Mouse (Mus musculus): ENCODE data around the gene Zdhhc18.

Zdhhc18 gene

GRCm38 (mm10) chr4:133604856-133605255 lies 45.1 kb downstream of the Zdhhc18 start:
- DNase-seq (ENCODE audit: low read depth, low spot score): no peak

GRCm38 (mm10) chr4:133604175-133604574 lies 45.8 kb downstream of the Zdhhc18 start:
- DNase-seq (ENCODE audit: low read depth, low spot score): no peak

GRCm38 (mm10) chr4:133603056-133603455 lies 46.9 kb downstream of the Zdhhc18 start:
- no peak for DNase-seq (ENCODE audit: low read depth, low spot score)

GRCm38 (mm10) chr4:133601721-133602218 lies 48.2 kb downstream of the Zdhhc18 start, which contains the start of gene Sfn:
Sfn (minus strand) TSS chr4:133602168.
- DNase-seq (ENCODE audit: low read depth, low spot score): peak; percentile 83

GRCm38 (mm10) chr4:133600306-133600705 lies 49.6 kb downstream of the Zdhhc18 start:
- DNase-seq (ENCODE audit: low read depth, low spot score): peak; percentile 36

- peak; percentile 86 for DNase-seq (ENCODE audit: low read depth, low spot score)
Observed at GRCm38 (mm10) chr4:133599571-133600073, 50.3 kb downstream of the Zdhhc18 start.

- no peak for DNase-seq (ENCODE audit: low read depth, low spot score)
Observed at GRCm38 (mm10) chr4:133599116-133599515, 50.8 kb downstream of the Zdhhc18 start.

- DNase-seq (ENCODE audit: low read depth, low spot score): no peak
Observed at GRCm38 (mm10) chr4:133598616-133599015, 51.3 kb downstream of the Zdhhc18 start.

GRCm38 (mm10) chr4:133596084-133596483 lies 53.9 kb downstream of the Zdhhc18 start:
- no peak for DNase-seq (ENCODE audit: low read depth, low spot score)

- no peak for DNase-seq (ENCODE audit: low read depth, low spot score)
Observed at GRCm38 (mm10) chr4:133595538-133595937, 54.4 kb downstream of the Zdhhc18 start.

GRCm38 (mm10) chr4:133592570-133592969 lies 57.4 kb downstream of the Zdhhc18 start:
- peak; percentile 84 for DNase-seq (ENCODE audit: low read depth, low spot score)

GRCm38 (mm10) chr4:133584059-133584951 lies 65.6 kb downstream of the Zdhhc18 start, which contains the start of gene Gpn2:
Gpn2 (plus strand) TSS chr4:133584362.
- peak; percentile 93 for DNase-seq (ENCODE audit: low read depth, low spot score)

GRCm38 (mm10) chr4:133583690-133584058 lies 66.3 kb downstream of the Zdhhc18 start:
- no peak for DNase-seq (ENCODE audit: low read depth, low spot score)

- DNase-seq (ENCODE audit: low read depth, low spot score): no peak
Observed at GRCm38 (mm10) chr4:133577983-133578382, 72.0 kb downstream of the Zdhhc18 start.

GRCm38 (mm10) chr4:133574843-133575202 lies 75.1 kb downstream of the Zdhhc18 start:
- no peak for DNase-seq (ENCODE audit: low read depth, low spot score)

- DNase-seq (ENCODE audit: low read depth, low spot score): peak; percentile 93
Observed at GRCm38 (mm10) chr4:133574070-133574842, 75.7 kb downstream of the Zdhhc18 start, which contains the start of gene Gpatch3. Gpatch3 (plus strand) TSS chr4:133574745.

GRCm38 (mm10) chr4:133570066-133570466 lies 79.9 kb downstream of the Zdhhc18 start:
- DNase-seq (ENCODE audit: low read depth, low spot score): no peak

- DNase-seq (ENCODE audit: low read depth, low spot score): no peak
Observed at GRCm38 (mm10) chr4:133569291-133570065, 80.5 kb downstream of the Zdhhc18 start.

- DNase-seq (ENCODE audit: low read depth, low spot score): no peak
Observed at GRCm38 (mm10) chr4:133567251-133567650, 82.7 kb downstream of the Zdhhc18 start.

GRCm38 (mm10) chr4:133563123-133563571 lies 86.8 kb downstream of the Zdhhc18 start:
- DNase-seq (ENCODE audit: low read depth, low spot score): no peak

- no peak for DNase-seq (ENCODE audit: low read depth, low spot score)
Observed at GRCm38 (mm10) chr4:133561622-133562021, 88.3 kb downstream of the Zdhhc18 start.
